Mouse (Mus musculus) MEL (cell line): ENCODE data around the gene Prkcq. TPM values are rescaled to one million over a fixed set of nuclear protein-coding genes. Genes with fewer than 3 reads are reported as not detected.

Experiments
- DNase-seq: peaks from one replicate; pipeline ENCODE4 v3.0.0; 2011; ENCODE audit warnings: low read depth, low spot score
- H3K27ac ChIP-seq: 2 replicates; pipeline ENCODE4 v1.5.1; 2012; ENCODE audit warnings: low read depth, mild to moderate bottlenecking, control low read depth, low read length, moderate library complexity; ENCODE audit not compliant: control insufficient read depth
- H3K27me3 ChIP-seq, 2 experiments: fragments of 150-350 bp in 1 of 2; sonication (generic) in 1 of 2; 2 replicates each; pipeline ENCODE4 v1.6.1; 2012; ENCODE audit warnings: low read length in 2 of 2, mild to moderate bottlenecking in 2 of 2, improper control_type of control experiment in 1 of 2, moderate library complexity in 1 of 2; ENCODE audit not compliant: insufficient read depth in 2 of 2, control insufficient read depth in 1 of 2
- H3K36me3 ChIP-seq, 2 experiments: 2 replicates each; pipeline ENCODE4 v1.6.1; 2012 to 2014; ENCODE audit warnings: low read length in 2 of 2, improper control_type of control experiment in 1 of 2, inconsistent platforms in 1 of 2, mild to moderate bottlenecking in 1 of 2; ENCODE audit not compliant: insufficient read depth in 2 of 2, control insufficient read depth in 1 of 2
- H3K4me1 ChIP-seq, 2 experiments: fragments of 150-350 bp in 1 of 2; sonication (generic) in 1 of 2; 2 replicates each; pipeline ENCODE4 v1.6.1; 2012; ENCODE audit warnings: low read length in 2 of 2, improper control_type of control experiment in 1 of 2, mild to moderate bottlenecking in 1 of 2; ENCODE audit not compliant: insufficient read depth in 2 of 2, control insufficient read depth in 1 of 2
- H3K4me3 ChIP-seq, 2 experiments: fragments of 150-350 bp in 1 of 2; sonication (generic) in 1 of 2; 2 replicates each; pipeline ENCODE4 v1.5.1; 2012; ENCODE audit warnings: low read depth in 2 of 2, low read length in 2 of 2, mild to moderate bottlenecking in 2 of 2, moderate library complexity in 2 of 2, control low read depth in 1 of 2, improper control_type of control experiment in 1 of 2; ENCODE audit not compliant: control insufficient read depth in 1 of 2, insufficient read depth in 1 of 2
- H3K79me2 ChIP-seq: 2 replicates; pipeline ENCODE4 v1.6.1; 2012; ENCODE audit warnings: mild to moderate bottlenecking, low read length, moderate library complexity; ENCODE audit not compliant: control insufficient read depth, poor library complexity, insufficient read depth
- H3K9ac ChIP-seq: 2 replicates; pipeline ENCODE4 v1.6.1; 2012; ENCODE audit warnings: low read depth, mild to moderate bottlenecking, control low read depth, low read length, moderate library complexity; ENCODE audit not compliant: control insufficient read depth, poor library complexity, severe bottlenecking
- H3K9me3 ChIP-seq: fragments of 150-350 bp; sonication (generic); replicated peaks from 2 replicates; pipeline ENCODE4 v1.6.1; 2012; ENCODE audit warnings: mild to moderate bottlenecking, low read length, improper control_type of control experiment, moderate library complexity; ENCODE audit not compliant: insufficient read depth
- BHLHE40 ChIP-seq: IDR thresholded peaks from 2 replicates; pipeline ENCODE4 v1.6.1; 2012; ENCODE audit warnings: low read depth, mild to moderate bottlenecking, inconsistent platforms, low read length, improper control_type of control experiment, borderline replicate concordance
- CHD1 ChIP-seq: IDR thresholded peaks from 2 replicates; pipeline ENCODE4 v1.6.1; 2012; ENCODE audit warnings: low read depth, mild to moderate bottlenecking, inconsistent platforms, low read length, improper control_type of control experiment
- CHD2 ChIP-seq: IDR thresholded peaks from 2 replicates; pipeline ENCODE4 v1.6.1; 2011; ENCODE audit warnings: low read length, improper control_type of control experiment
- ELF1 ChIP-seq: IDR thresholded peaks from 2 replicates; pipeline ENCODE4 v1.6.1; 2014; ENCODE audit warnings: low read depth, mild to moderate bottlenecking, inconsistent platforms, low read length, improper control_type of control experiment, moderate library complexity
- EP300 ChIP-seq, 2 experiments: IDR thresholded peaks; 2 replicates each; pipeline ENCODE4 v1.6.1; 2011; ENCODE audit warnings: improper control_type of control experiment in 2 of 2, low read length in 2 of 2, low read depth in 1 of 2, mild to moderate bottlenecking in 1 of 2
- ETS1 ChIP-seq: IDR thresholded peaks from 2 replicates; pipeline ENCODE4 v1.6.1; 2012; ENCODE audit warnings: low read depth, mild to moderate bottlenecking, inconsistent platforms, low read length, improper control_type of control experiment, moderate library complexity
- GATA1 ChIP-seq: IDR thresholded peaks from 2 replicates; pipeline ENCODE4 v1.6.1; 2011; ENCODE audit warnings: low read depth, low read length, improper control_type of control experiment
- KAT2A ChIP-seq: conservative IDR thresholded peaks from 2 replicates; pipeline ENCODE4 v1.6.1; 2012; ENCODE audit warnings: low read depth, low read length, improper control_type of control experiment, inconsistent platforms
- MAZ ChIP-seq: IDR thresholded peaks from 2 replicates; pipeline ENCODE4 v1.6.1; 2012; ENCODE audit warnings: low read depth, mild to moderate bottlenecking, inconsistent platforms, low read length, improper control_type of control experiment
- MEF2A ChIP-seq: IDR thresholded peaks from 2 replicates; pipeline ENCODE4 v1.6.1; 2014; ENCODE audit warnings: low read depth, mild to moderate bottlenecking, inconsistent platforms, low read length, improper control_type of control experiment; ENCODE audit not compliant: poor library complexity, insufficient replicate concordance, severe bottlenecking; ENCODE audit errors: extremely low read depth
- MXI1 ChIP-seq: IDR thresholded peaks from 2 replicates; pipeline ENCODE4 v1.6.1; 2011; ENCODE audit warnings: mild to moderate bottlenecking, low read depth, low read length, improper control_type of control experiment
- MYC ChIP-seq: IDR thresholded peaks from 2 replicates; pipeline ENCODE4 v1.6.1; 2011; ENCODE audit warnings: low read depth, mild to moderate bottlenecking, low read length, improper control_type of control experiment, moderate library complexity
- NELFE ChIP-seq: IDR thresholded peaks from 2 replicates; pipeline ENCODE4 v1.6.1; 2011; ENCODE audit warnings: low read depth, low read length, improper control_type of control experiment
- NRF1 ChIP-seq: IDR thresholded peaks from 2 replicates; pipeline ENCODE4 v1.6.1; 2014; ENCODE audit warnings: low read depth, mild to moderate bottlenecking, inconsistent platforms, low read length, improper control_type of control experiment, moderate library complexity; ENCODE audit not compliant: poor library complexity, insufficient read depth, severe bottlenecking
- POLR2A ChIP-seq, 2 experiments: IDR thresholded peaks; 2 replicates each; pipeline ENCODE4 v1.6.1; 2011 to 2012; ENCODE audit warnings: low read length in 2 of 2, mild to moderate bottlenecking in 2 of 2, control low read depth in 1 of 2, improper control_type of control experiment in 1 of 2, low read depth in 1 of 2, moderate library complexity in 1 of 2; ENCODE audit not compliant: control insufficient read depth in 1 of 2, insufficient read depth in 1 of 2, poor library complexity in 1 of 2
- TBP ChIP-seq: IDR thresholded peaks from 2 replicates; pipeline ENCODE4 v1.8.0; 2011; ENCODE audit warnings: low read depth, low read length, improper control_type of control experiment
- UBTF ChIP-seq: IDR thresholded peaks from 2 replicates; pipeline ENCODE4 v1.6.1; 2012; ENCODE audit warnings: low read depth, mild to moderate bottlenecking, inconsistent platforms, low read length, improper control_type of control experiment, moderate library complexity, borderline replicate concordance; ENCODE audit not compliant: insufficient read depth
- USF1 ChIP-seq: IDR thresholded peaks from 2 replicates; pipeline ENCODE4 v1.6.1; 2014; ENCODE audit warnings: low read depth, mild to moderate bottlenecking, inconsistent platforms, low read length, improper control_type of control experiment, moderate library complexity
- polyA plus RNA-seq, 2 experiments: library from polyadenylated mRNA; stranded (reverse) in 1 of 2; unstranded in 1 of 2; fragments of >175 nt in 1 of 2; fragments of >200 nt in 1 of 2; gene quantifications; 2 replicates each; pipeline versions ENCODE4 v1.2.1 to v1.2.4; 2012; ENCODE audit warnings: low replicate concordance in 2 of 2, low read depth in 1 of 2; ENCODE audit not compliant: insufficient read length in 2 of 2, insufficient read depth in 1 of 2, missing spikeins in 1 of 2
- total RNA-seq: library from RNA; depleted of rRNA; stranded (reverse); fragments of 300-350 nt; gene quantifications from 2 replicates; pipeline ENCODE4 v1.2.3, GENCODE M21; 2012

The Prkcq gene
- total and polyA plus RNA-seq, 3 experiments: 0.12 to 0.19 TPM; not detected in 1

DNA sequence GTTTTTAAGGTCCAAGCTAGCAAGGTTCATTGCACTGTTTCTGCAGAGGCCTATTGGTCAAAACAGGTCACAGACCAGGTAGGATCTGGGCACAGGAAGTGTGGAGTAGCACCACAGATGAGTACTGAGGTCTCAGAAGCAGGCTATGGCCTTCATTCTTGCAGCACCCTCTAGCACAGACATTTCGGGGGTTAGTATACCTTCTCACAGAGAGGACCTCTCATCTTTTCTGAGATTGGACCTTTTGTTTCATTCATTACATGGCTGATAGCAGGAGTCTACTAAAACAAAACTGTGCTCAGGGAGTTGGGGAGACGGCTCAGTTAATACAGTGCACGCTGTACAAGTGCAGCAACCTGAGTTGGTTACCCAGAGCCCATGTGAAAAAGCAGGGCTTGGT, 14.7 kb downstream of the Prkcq start:
- H3K79me2 ChIP-seq: no peaks in the 10 kb centered on the region
- peaks cover 9 to 13% of the 10 kb centered on the region in 2 experiments for H3K4me1 ChIP-seq
- no peak overlapping the region for H3K9ac ChIP-seq
- H3K9me3 ChIP-seq: no peaks in the 10 kb centered on the region
- TF ChIP-seq KAT2A (no peak), MEF2A (no peak), NRF1 (no peak), NELFE (no peak), BHLHE40 (no peak), UBTF (no peak), CHD1 (no peak), EP300 (IDR thresholded peaks at IDR 0.05; ENCODE audit: low read depth in 1 of 2, low read length in 2 of 2) (no peak)
- H3K36me3 ChIP-seq: peaks cover 0 to 12% of the 10 kb centered on the region in 2 experiments; a peak in 2 of 4 replicates
- H3K27ac ChIP-seq: no peak overlapping the region
- no peak overlapping the region for H3K4me3 ChIP-seq
- H3K27me3 ChIP-seq: peaks cover 0 to 2% of the 10 kb centered on the region in 2 experiments; a peak in 1 of 4 replicates
- no peak for DNase-seq

DNA sequence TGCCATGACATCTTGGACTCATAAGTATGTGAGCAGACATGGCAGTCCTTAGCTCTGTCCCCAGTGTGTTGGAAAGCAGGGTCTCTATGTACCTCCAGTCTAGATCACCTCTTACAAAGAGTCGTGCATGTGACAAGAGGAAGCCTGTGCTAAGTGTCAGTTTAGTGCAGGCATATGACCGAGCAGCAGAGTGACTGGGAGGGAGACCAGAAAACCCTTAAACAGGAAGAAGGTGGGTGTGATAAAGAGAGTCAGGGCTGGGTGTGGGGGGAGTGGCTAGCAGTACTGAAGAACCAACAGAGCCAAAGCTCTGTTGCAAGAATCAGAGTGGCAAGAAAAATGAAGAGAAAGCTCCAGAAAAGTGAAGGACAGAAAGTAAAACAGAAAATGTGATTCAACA, 15.3 kb downstream of the Prkcq start:
- Histone ChIP-seq H3K27me3 (peaks cover 0 to 2% of the 10 kb centered on the region in 2 experiments; a peak in 1 of 4 replicates), H3K9me3 (no peaks in the 10 kb centered on the region), H3K4me3 (no peak overlapping the region), H3K79me2 (no peaks in the 10 kb centered on the region), H3K36me3 (peaks cover 0 to 12% of the 10 kb centered on the region in 2 experiments; a peak in 2 of 4 replicates), H3K9ac (no peak overlapping the region), H3K27ac (peak overlapping the region; percentile 62), H3K4me1 (peaks cover 9 to 13% of the 10 kb centered on the region in 2 experiments)
- TF ChIP-seq ELF1 (no peak), ETS1 (peak; percentile 51; the same call in 1 of the 2 replicates), MXI1 (peak; percentile 65; the same call in 1 of the 2 replicates), KAT2A (no peak), GATA1 (peak; percentile 62; the same call in 1 of the 2 replicates), CHD2 (no peak), POLR2A (IDR thresholded peaks at IDR 0.05; ENCODE audit: control insufficient read depth in 1 of 2, insufficient read depth in 1 of 2, low read depth in 1 of 2, low read length in 2 of 2, poor library complexity in 1 of 2) (peak in 1 of 2 experiments; percentile 37; a peak in 1 of 4 replicates), EP300 (IDR thresholded peaks at IDR 0.05; ENCODE audit: low read depth in 1 of 2, low read length in 2 of 2) (peak in 1 of 2 experiments; percentile 62; a peak in 3 of 4 replicates), MAZ (peak; percentile 63; the same call in 1 of the 2 replicates), MYC (0 out of 2 replicates have a peak, but pooled peaks have one; percentile 55), USF1 (peak; percentile 50; the same call in 1 of the 2 replicates), TBP (peak; percentile 35; the same call in 1 of the 2 replicates)
- peak; percentile 89 for DNase-seq
